Mouse (Mus musculus) stomach, postnatal 0 days (tissue): Measurements from ENCODE around the gene Prss53. TPM values are rescaled to one million over a fixed set of nuclear protein-coding genes. Genes with fewer than 3 reads are reported as not detected.
A peak's percentile ranks its signal among the peaks of the same experiment; 100 is the strongest.

Experiments
- ATAC-seq: fragments of 200-750 bp; cut with Nextera tagmentation; 2 replicates; pipeline ENCODE4 v1.8.0; 2017; ENCODE audit not compliant: low FRiP score, low TSS enrichment
- DNase-seq: peaks from one replicate; pipeline ENCODE4 v3.0.0-alpha.2; 2016; ENCODE audit warnings: low spot score
- H3K27ac ChIP-seq: fragments of 300-500 bp; sonication (generic); replicated peaks from 2 replicates; pipeline ENCODE4 v1.5.1; 2014; ENCODE audit warnings: mild to moderate bottlenecking, control low read depth
- H3K27me3 ChIP-seq: fragments of 300-500 bp; sonication (generic); 2 replicates; pipeline ENCODE4 v1.6.1; 2014; ENCODE audit warnings: low read length; ENCODE audit not compliant: control insufficient read depth, insufficient read depth
- H3K36me3 ChIP-seq: fragments of 300-500 bp; sonication (generic); 2 replicates; pipeline ENCODE4 v1.6.1; 2014; ENCODE audit warnings: low read length, mixed read lengths; ENCODE audit not compliant: control insufficient read depth, insufficient read depth
- H3K4me1 ChIP-seq: fragments of 300-500 bp; sonication (generic); replicated peaks from 2 replicates; pipeline ENCODE4 v1.6.1; 2014; ENCODE audit warnings: antibody characterized with exemption; ENCODE audit not compliant: control insufficient read depth, insufficient read depth
- H3K4me2 ChIP-seq: fragments of 300-500 bp; sonication (generic); replicated peaks from 2 replicates; pipeline ENCODE4 v1.6.1; 2014; ENCODE audit warnings: low read depth, mild to moderate bottlenecking, control low read depth, moderate library complexity
- H3K4me3 ChIP-seq: fragments of 300-500 bp; sonication (generic); 2 replicates; pipeline ENCODE4 v1.5.1; 2014; ENCODE audit warnings: low read depth, low read length, control low read depth
- H3K9ac ChIP-seq: fragments of 300-500 bp; sonication (generic); 2 replicates; pipeline ENCODE4 v1.6.1; 2014; ENCODE audit warnings: mild to moderate bottlenecking, low read length, control low read depth, mixed read lengths
- H3K9me3 ChIP-seq: fragments of 300-500 bp; sonication (generic); 2 replicates; pipeline ENCODE4 v1.6.1; 2016; ENCODE audit warnings: low read length; ENCODE audit not compliant: control insufficient read depth
- CTCF ChIP-seq: IDR thresholded peaks from 2 replicates; pipeline ENCODE4 v1.5.1; 2016; ENCODE audit warnings: antibody characterized with exemption, low read depth, mild to moderate bottlenecking, moderate library complexity
- EP300 ChIP-seq: optimal IDR thresholded peaks from 2 replicates; pipeline ENCODE3; 2016; ENCODE audit warnings: antibody characterized with exemption
- WGBS: fragments of 180-500 bp; shearing (Covaris S2); extraction: QIAGEN DNeasy Blood & Tissue Kit; methylation state at CpG from one replicate; pipeline ENCODE4 v1.1.7; 2014; 5-methylcytosine and 5-hydroxymethylcytosine counted together
- polyA plus RNA-seq: library from polyadenylated mRNA; unstranded; fragments of >200 nt; fragmentation: Nextera tagmentation; extraction: Ambion mirVana; gene quantifications from 2 replicates; pipeline ENCODE4 v1.2.1, GENCODE M21; 2015

The Prss53 gene
- polyA plus RNA-seq, 1 experiment from 2014 or later, result 0.23 TPM

DNA sequence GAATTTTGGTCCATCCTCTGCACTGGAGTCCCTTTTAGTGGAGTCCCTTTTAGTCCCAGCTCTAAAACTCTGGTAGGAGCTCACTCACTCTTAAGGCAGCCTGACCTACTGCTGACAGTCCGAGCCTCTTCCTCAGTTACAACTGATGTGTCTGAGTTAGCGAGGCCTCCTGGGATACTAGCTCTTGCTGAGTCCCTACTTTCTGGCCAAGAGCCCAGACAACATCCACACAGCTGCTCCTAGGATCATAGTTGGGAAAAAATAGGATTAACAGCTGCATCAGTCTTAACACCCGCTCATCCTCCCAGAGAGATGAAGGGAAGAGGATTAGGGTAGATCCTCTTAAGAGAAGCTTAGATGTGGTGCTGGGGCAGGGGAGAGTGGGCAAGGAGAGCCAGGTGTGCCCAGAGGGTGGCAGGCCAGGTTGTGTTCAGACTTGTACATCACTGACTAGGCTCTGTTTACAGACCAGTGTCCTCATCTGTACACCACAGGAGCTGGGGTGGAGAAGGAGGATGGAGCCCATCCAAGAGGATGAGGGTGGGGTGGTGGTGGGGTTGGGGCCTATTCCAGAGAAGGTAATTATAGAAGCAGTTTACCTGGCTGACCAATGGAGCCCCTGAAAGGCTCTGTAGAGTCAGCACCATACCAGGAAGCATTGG, 21.5 kb downstream of the Prss53 start:
- no peaks in the 10 kb centered on the region for H3K27me3 ChIP-seq
- no peak overlapping the region for H3K4me2 ChIP-seq
- peak overlapping the region; percentile 35; the same call in 1 of the 2 replicates for H3K9ac ChIP-seq
- TF ChIP-seq EP300 (no peak), CTCF (no peak)
- 0 out of 2 replicates have a peak, but pooled peaks cover 3% of the 10 kb centered on the region for H3K4me1 ChIP-seq
- H3K9me3 ChIP-seq, result no peaks in the 10 kb centered on the region
- ATAC-seq (peak; percentile 24), DNase-seq (no peak)
- peaks cover 5% of the 10 kb centered on the region for H3K36me3 ChIP-seq
- 32% methylated on average over 3 of the region's 3 CpGs for WGBS
- 0 out of 2 replicates have a peak overlapping the region, but pooled peaks have one; percentile 30 for H3K27ac ChIP-seq
- H3K4me3 ChIP-seq, result no peak overlapping the region

DNA sequence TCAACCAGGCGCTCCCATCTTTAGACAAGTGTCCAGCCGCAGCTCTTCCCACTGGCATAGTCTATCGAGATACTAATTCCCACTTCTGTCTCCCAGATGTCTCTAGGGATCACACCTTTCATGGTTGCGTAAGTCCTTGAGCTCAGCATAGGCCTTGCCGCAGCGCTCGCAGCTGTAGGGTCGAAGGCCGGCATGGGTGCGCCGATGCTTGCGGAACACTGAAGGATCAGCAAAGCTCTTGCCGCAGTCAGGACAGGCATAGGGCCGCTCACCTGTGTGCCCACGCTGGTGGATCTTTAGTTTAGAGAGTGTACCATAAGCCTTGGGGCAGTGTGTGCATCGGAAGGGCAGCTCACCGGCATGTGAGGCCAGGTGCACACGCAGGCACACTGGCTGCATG, 23.1 kb downstream of the Prss53 start:
- Histone ChIP-seq H3K4me3 (no peak overlapping the region), H3K9ac (no peak overlapping the region), H3K27ac (no peak overlapping the region), H3K4me2 (no peak overlapping the region), H3K27me3 (no peaks in the 10 kb centered on the region), H3K9me3 (no peaks in the 10 kb centered on the region), H3K4me1 (0 out of 2 replicates have a peak, but pooled peaks cover 3% of the 10 kb centered on the region), H3K36me3 (peaks cover 5% of the 10 kb centered on the region)
- 97% methylated on average over 18 of the region's 18 CpGs for WGBS
- TF ChIP-seq CTCF, result no peak
- no peak for DNase-seq
- ATAC-seq, result no peak

DNA sequence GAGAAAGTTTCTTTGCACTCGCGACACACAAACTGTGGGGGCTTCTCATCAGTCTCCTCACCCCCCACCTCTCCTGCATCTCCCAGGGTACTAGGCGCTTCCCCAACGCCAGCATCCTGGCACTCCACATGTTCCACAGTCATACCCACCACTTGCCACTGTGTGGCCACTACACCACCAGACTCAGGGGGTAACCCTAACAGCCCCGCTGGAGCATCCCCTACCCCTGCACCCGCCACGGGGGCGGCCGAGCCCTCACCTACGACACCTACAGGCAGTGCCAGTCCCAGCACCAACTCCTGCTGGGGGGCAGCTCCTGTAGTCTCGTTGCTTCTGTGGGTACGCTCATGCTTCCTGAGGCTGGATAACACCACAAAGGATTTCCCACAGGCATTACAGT, 24.3 kb downstream of the Prss53 start:
- no peak overlapping the region for H3K27ac ChIP-seq

DNA sequence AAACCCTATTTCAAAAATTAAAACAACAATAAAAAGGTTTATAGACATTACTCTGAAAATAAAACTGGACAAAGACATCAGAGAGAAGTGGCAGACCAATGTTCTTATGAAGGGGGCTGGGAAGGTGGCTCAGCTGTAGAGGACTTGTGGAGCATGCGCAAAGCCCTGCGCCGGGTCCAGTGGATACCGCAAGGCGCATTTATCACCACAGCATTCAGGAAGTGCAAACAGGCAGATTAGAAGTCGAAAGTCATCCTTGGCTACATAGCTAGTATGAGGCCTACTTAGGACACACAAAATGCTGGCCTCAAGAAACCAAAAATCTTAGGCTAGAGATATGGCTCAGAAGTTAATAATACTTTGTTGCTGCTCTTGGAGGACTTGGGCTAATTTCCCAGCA, 32.5 kb downstream of the Prss53 start:
- H3K4me2 ChIP-seq, result no peak overlapping the region
- WGBS, result 90% methylated on average over 6 of the region's 6 CpGs
- ATAC-seq (no peak), DNase-seq (no peak)
- H3K27me3 ChIP-seq, result no peaks in the 10 kb centered on the region
- H3K36me3 ChIP-seq, result no peaks in the 10 kb centered on the region
- no peak overlapping the region for H3K9ac ChIP-seq
- TF ChIP-seq EP300 (no peak), CTCF (no peak)
- no peak overlapping the region for H3K27ac ChIP-seq
- H3K9me3 ChIP-seq, result no peaks in the 10 kb centered on the region
- no peak overlapping the region for H3K4me3 ChIP-seq
- H3K4me1 ChIP-seq, result no peaks in the 10 kb centered on the region

More for the DNA sequence above, 24.3 kb downstream of the Prss53 start:
- Histone ChIP-seq H3K9ac (no peak overlapping the region), H3K9me3 (no peaks in the 10 kb centered on the region), H3K27me3 (no peaks in the 10 kb centered on the region), H3K4me3 (no peak overlapping the region), H3K4me2 (no peak overlapping the region), H3K4me1 (0 out of 2 replicates have a peak, but pooled peaks cover 3% of the 10 kb centered on the region), H3K36me3 (peaks cover 5% of the 10 kb centered on the region)
- ATAC-seq (no peak), DNase-seq (no peak)
- TF ChIP-seq EP300 (no peak), CTCF (no peak)
- WGBS, result 95% methylated on average over 12 of the region's 12 CpGs

DNA sequence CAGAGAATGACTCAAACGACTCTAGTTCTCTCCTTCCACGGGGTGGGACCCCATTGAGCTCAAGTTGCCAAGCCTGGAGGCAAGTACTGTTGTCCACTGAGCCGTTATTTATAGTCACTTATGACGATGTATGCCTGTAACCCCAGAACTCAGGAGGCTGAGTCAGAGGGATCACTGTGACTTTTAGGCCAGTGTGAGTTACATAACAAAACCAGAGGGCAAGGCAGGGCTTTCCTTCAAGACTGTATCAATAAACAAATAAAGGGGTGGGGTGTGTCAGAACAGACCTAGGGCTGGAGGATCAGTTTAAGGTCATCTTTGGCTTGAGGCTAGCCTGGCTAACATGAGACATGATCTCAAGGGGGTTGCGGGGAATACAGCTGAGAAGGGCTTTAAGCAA, 39.9 kb downstream of the Prss53 start:
- DNase-seq, result no peak
- Histone ChIP-seq H3K27ac (no peak overlapping the region), H3K4me2 (no peak overlapping the region), H3K36me3 (peaks cover 6% of the 10 kb centered on the region; the same call in 1 of the 2 replicates), H3K4me3 (no peak overlapping the region), H3K4me1 (no peaks in the 10 kb centered on the region), H3K9ac (no peak overlapping the region), H3K9me3 (no peaks in the 10 kb centered on the region), H3K27me3 (no peaks in the 10 kb centered on the region)
- peak; percentile 42 for ATAC-seq
- TF ChIP-seq CTCF, result no peak
- no peak for TF ChIP-seq EP300
- 39% methylated on average over 5 of the region's 5 CpGs for WGBS
